Mouse (Mus musculus) limb, embryonic 14.5 days (tissue): ENCODE results near the gene Sap18b. TPM values are rescaled to one million over a fixed set of nuclear protein-coding genes. Genes with fewer than 3 reads are reported as not detected.
"Not testable (repeated sequence)": the region's sequence is repeated elsewhere in the genome, so short reads cannot be mapped to it uniquely, and the experiment has no call there.

ENCODE experiments used
- ATAC-seq: fragments of 200-750 bp; cut with Nextera tagmentation; 2 replicates; pipeline ENCODE4 v1.8.0; 2017; ENCODE audit warnings: low read depth, moderate number of reproducible peaks, moderate TSS enrichment; ENCODE audit not compliant: low FRiP score
- DNase-seq: peaks from one replicate; pipeline ENCODE4 v3.0.0-alpha.2; 2015; ENCODE audit warnings: low spot score
- H3K27ac ChIP-seq: fragments of 300-500 bp; sonication (generic); replicated peaks from 2 replicates; pipeline ENCODE4 v1.5.1; 2014; ENCODE audit warnings: low read depth, mild to moderate bottlenecking, low read length, moderate library complexity, mixed read lengths
- H3K27me3 ChIP-seq: fragments of 300-500 bp; sonication (generic); 2 replicates; pipeline ENCODE4 v1.6.1; 2014; ENCODE audit warnings: low read length, mixed read lengths; ENCODE audit not compliant: control insufficient read depth, insufficient read depth
- H3K36me3 ChIP-seq: fragments of 300-500 bp; sonication (generic); 2 replicates; pipeline ENCODE4 v1.6.1; 2014; ENCODE audit warnings: mild to moderate bottlenecking, low read length, moderate library complexity, mixed read lengths; ENCODE audit not compliant: control insufficient read depth, insufficient read depth
- H3K4me1 ChIP-seq: fragments of 300-500 bp; sonication (generic); 2 replicates; pipeline ENCODE4 v1.6.1; 2014; ENCODE audit warnings: antibody characterized with exemption, low read length, mixed read lengths; ENCODE audit not compliant: control insufficient read depth, insufficient read depth
- H3K4me2 ChIP-seq: fragments of 300-500 bp; sonication (generic); replicated peaks from 2 replicates; pipeline ENCODE4 v1.6.1; 2014; ENCODE audit warnings: low read depth, mild to moderate bottlenecking, low read length, moderate library complexity; ENCODE audit not compliant: severe bottlenecking
- H3K4me3 ChIP-seq: fragments of 300-500 bp; sonication (generic); replicated peaks from 2 replicates; pipeline ENCODE4 v1.5.1; 2014; ENCODE audit warnings: low read length
- H3K9ac ChIP-seq: fragments of 300-500 bp; sonication (generic); 2 replicates; pipeline ENCODE4 v1.6.1; 2014; ENCODE audit warnings: mild to moderate bottlenecking, low read depth, low read length, moderate library complexity; ENCODE audit not compliant: severe bottlenecking
- H3K9me3 ChIP-seq: fragments of 300-500 bp; sonication (generic); 2 replicates; pipeline ENCODE4 v1.6.1; 2016; ENCODE audit warnings: low read length; ENCODE audit not compliant: control insufficient read depth
- POLR2A ChIP-seq: fragments of 200-500 bp; IDR thresholded peaks from 2 replicates; pipeline ENCODE4 v1.8.0; 2012; ENCODE audit warnings: inconsistent platforms, mild to moderate bottlenecking, moderate library complexity, borderline replicate concordance; ENCODE audit not compliant: insufficient read depth, insufficient read length; ENCODE audit errors: extremely low read depth
- WGBS: fragments of 180-500 bp; shearing (Covaris S2); extraction: QIAGEN DNeasy Blood & Tissue Kit; methylation state at CpG from one replicate; pipeline ENCODE4 v1.1.7; 2014; 5-methylcytosine and 5-hydroxymethylcytosine counted together
- polyA plus RNA-seq, 2 experiments: library from polyadenylated mRNA; depleted of rRNA in 1 of 2; stranded (reverse) in 1 of 2; unstranded in 1 of 2; fragments of >200 nt; fragmentation: Nextera tagmentation in 1 of 2; extraction: Ambion mirVana in 1 of 2; gene quantifications; 2 replicates each; pipeline versions ENCODE4 v1.2.1 to v1.2.3; 2012 to 2014

The Sap18b gene
- polyA plus RNA-seq, 2 experiments: 138 to 327 TPM

DNA sequence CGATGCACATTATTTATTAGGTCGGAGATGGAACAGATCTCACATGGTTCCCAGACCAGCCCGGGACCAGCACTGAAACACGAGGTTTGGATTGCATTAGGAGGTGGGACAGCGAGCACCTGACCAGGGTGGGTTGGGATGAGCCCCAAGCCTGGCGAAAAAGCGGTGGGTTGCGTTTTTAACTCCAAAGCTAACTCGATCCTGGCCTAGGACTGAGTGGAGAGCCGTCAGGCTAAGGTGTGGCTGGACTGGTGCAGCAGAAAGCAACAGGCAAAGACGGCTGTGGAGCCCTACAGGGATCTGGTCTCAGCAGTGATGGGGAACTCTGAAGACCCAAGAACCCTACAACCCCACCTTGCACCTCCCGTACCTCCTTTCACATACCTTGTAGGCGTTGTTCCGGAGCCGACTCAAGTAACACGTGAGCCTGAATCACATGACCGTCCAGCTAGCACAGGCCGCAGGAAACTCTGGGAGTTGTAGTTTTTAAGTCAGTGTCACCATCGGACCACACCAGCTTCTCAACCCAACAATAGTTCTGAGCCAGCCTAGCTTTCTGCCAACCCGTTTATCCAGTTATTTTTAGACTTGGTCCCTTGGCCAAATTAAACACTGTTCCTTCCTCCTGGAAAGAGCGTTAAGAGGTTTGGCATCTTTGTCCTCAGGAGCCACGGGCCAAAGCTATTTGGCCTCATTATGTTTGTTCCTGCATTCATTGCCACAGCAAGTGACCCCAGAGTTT lies 28.1 kb downstream of the Sap18b start, which contains the start of gene Slc38a7:
Gene Slc38a7 (minus strand): TSS at position 438 of the 742 bp plus-strand sequence.
- TF ChIP-seq POLR2A: 0 out of 2 replicates have a peak, but pooled peaks have one; percentile 12
- H3K4me2 ChIP-seq: peak within 1 kb of the TSS; percentile 67
- H3K27me3 ChIP-seq: no peaks in the 10 kb centered on the region
- 21% methylated on average over 22 of the region's 22 CpGs for WGBS
- peak; percentile 86 for DNase-seq
- peak; percentile 97 for ATAC-seq
- peak within 1 kb of the TSS; percentile 74 for H3K9ac ChIP-seq
- no peak within 1 kb of the TSS for H3K27ac ChIP-seq
- H3K4me1 ChIP-seq: peaks cover 7% of the 10 kb centered on the region; the same call in 1 of the 2 replicates
- H3K4me3 ChIP-seq: peak within 1 kb of the TSS; percentile 64
- H3K36me3 ChIP-seq: peaks cover 2% of the 10 kb centered on the region
- no peaks in the 10 kb centered on the region for H3K9me3 ChIP-seq

DNA sequence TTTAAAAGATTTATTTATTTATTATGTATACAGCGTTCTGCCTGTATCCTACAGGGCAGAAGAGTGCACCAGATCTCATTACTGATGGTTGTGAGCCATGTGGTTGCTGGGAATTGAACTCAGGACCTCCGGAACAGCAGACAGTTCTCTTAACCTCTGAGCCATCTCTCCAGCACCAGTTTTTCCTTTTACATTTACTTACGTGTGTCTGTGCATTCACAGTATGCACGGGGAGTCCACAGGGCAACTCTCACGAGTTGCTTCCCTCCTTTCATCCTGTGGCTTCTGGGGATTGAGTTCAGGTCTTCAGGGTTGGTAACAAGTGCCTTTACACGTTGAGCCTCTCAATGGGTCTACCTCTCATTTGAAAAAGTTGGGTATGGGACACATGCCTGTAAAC lies 29.0 kb downstream of the Sap18b start:
- WGBS: 87% methylated on average over 6 of the region's 6 CpGs
- ATAC-seq (no peak), DNase-seq (no peak)
- Histone ChIP-seq H3K4me2 (no peak overlapping the region), H3K4me3 (no peak overlapping the region), H3K27me3 (no peaks in the 10 kb centered on the region), H3K27ac (no peak overlapping the region), H3K4me1 (peaks cover 7% of the 10 kb centered on the region; the same call in 1 of the 2 replicates), H3K9ac (no peak overlapping the region), H3K36me3 (no peaks in the 10 kb centered on the region), H3K9me3 (no peaks in the 10 kb centered on the region)
- no peak for TF ChIP-seq POLR2A

- H3K27me3 ChIP-seq, H3K4me3 ChIP-seq, H3K9me3 ChIP-seq, H3K9ac ChIP-seq, H3K4me1 ChIP-seq, DNase-seq, H3K27ac ChIP-seq, ATAC-seq, H3K4me2 ChIP-seq: not testable (repeated sequence)
- WGBS: 88% methylated on average over 9 of the region's 11 CpGs
- peaks cover 36% of the 10 kb centered on the region for H3K36me3 ChIP-seq
Measured at GRCm38 (mm10) chr8:95863761-95864440, 38.8 kb downstream of the Sap18b start.

- H3K27me3 ChIP-seq, H3K9me3 ChIP-seq, DNase-seq, ATAC-seq, H3K4me3 ChIP-seq, H3K4me2 ChIP-seq, H3K4me1 ChIP-seq, H3K27ac ChIP-seq, H3K9ac ChIP-seq: not testable (repeated sequence)
- H3K36me3 ChIP-seq: peaks cover 45% of the 10 kb centered on the region
- 93% methylated on average over 17 of the region's 18 CpGs for WGBS
Measured at GRCm38 (mm10) chr8:95864851-95865250, 39.7 kb downstream of the Sap18b start.

DNA sequence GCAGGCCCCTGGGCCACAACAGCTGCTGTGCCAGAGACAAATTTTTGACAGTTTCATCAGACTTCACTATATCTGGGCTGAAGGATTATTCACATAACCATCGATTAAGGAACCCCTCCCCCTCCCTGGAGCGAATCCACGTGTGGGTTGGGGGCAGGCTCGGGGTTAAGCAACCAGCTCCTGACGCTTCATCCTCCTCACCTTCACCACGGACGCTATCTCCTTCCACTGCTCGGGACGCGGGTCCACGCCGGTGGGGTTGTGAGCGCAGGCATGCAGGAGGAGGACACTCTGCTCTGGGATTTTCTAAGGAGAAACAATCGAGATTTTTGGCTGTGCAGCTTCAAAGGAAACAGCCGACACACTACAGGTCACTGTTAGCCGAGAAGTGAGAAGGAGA lies 46.5 kb downstream of the Sap18b start:
- TF ChIP-seq POLR2A: no peak
- no peaks in the 10 kb centered on the region for H3K27me3 ChIP-seq
- ATAC-seq: no peak

More for the DNA sequence above, 46.5 kb downstream of the Sap18b start:
- no peak for DNase-seq
- H3K4me2 ChIP-seq: no peak overlapping the region
- no peak overlapping the region for H3K9ac ChIP-seq
- WGBS: 94% methylated on average over 16 of the region's 16 CpGs
- no peak overlapping the region for H3K27ac ChIP-seq
- H3K4me1 ChIP-seq: no peaks in the 10 kb centered on the region
- H3K4me3 ChIP-seq: no peak overlapping the region
- peaks cover 92% of the 10 kb centered on the region for H3K36me3 ChIP-seq
- no peaks in the 10 kb centered on the region for H3K9me3 ChIP-seq
